Mouse (Mus musculus): ENCODE data around the gene Ubqlnl. TPM values are rescaled to one million over a fixed set of nuclear protein-coding genes. Genes with fewer than 3 reads are reported as not detected.

The Ubqlnl gene
- polyA plus RNA-seq (2014; fragmentation: Nextera tagmentation; extraction: Ambion mirVana): not detected in 2 replicates

GRCm38 (mm10) chr7:104150456-104150855, at the start of gene Ubqlnl:
Gene Ubqlnl (minus strand): TSS chr7:104150556.
- Histone ChIP-seq H3K9ac (ENCODE audit: low read length) (no peak within 1 kb of the TSS), H3K4me3 (ENCODE audit: low read depth, low read length) (no peak within 1 kb of the TSS), H3K27me3 (ENCODE audit: control insufficient read depth, insufficient read depth, low read length) (no peaks in the 10 kb centered on the region), H3K36me3 (ENCODE audit: control insufficient read depth, insufficient read depth, low read length) (no peaks in the 10 kb centered on the region), H3K9me3 (ENCODE audit: control insufficient read depth, low read length) (no peaks in the 10 kb centered on the region), H3K27ac (ENCODE audit: low read depth, low read length) (no peak within 1 kb of the TSS), H3K4me1 (ENCODE audit: control insufficient read depth, insufficient read depth, low read length) (no peaks in the 10 kb centered on the region), H3K4me2 (ENCODE audit: low read depth) (no peak within 1 kb of the TSS)
- DNase-seq (ENCODE audit: low spot score) (no peak), ATAC-seq (ENCODE audit: insufficient read depth, low FRiP score, low TSS enrichment) (no peak)
- WGBS: 86% methylated on average over 2 of the region's 2 CpGs

GRCm38 (mm10) chr7:104199822-104200221, 49.5 kb upstream of the Ubqlnl start:
- no peaks in the 10 kb centered on the region for H3K4me1 ChIP-seq (ENCODE audit: control insufficient read depth, insufficient read depth, low read length)
- no peak overlapping the region for H3K27ac ChIP-seq (ENCODE audit: low read depth, low read length)
- ATAC-seq (ENCODE audit: insufficient read depth, low FRiP score, low TSS enrichment) (peak; percentile 31; the same call in 1 of the 2 replicates), DNase-seq (ENCODE audit: low spot score) (peak; percentile 72)
- H3K9ac ChIP-seq (ENCODE audit: low read length): no peak overlapping the region
- H3K4me2 ChIP-seq (ENCODE audit: low read depth): no peak overlapping the region
- no peaks in the 10 kb centered on the region for H3K36me3 ChIP-seq (ENCODE audit: control insufficient read depth, insufficient read depth, low read length)
- 9% methylated on average over 5 of the region's 5 CpGs for WGBS
- H3K27me3 ChIP-seq (ENCODE audit: control insufficient read depth, insufficient read depth, low read length): no peaks in the 10 kb centered on the region
- H3K9me3 ChIP-seq (ENCODE audit: control insufficient read depth, low read length): no peaks in the 10 kb centered on the region
- H3K4me3 ChIP-seq (ENCODE audit: low read depth, low read length): no peak overlapping the region

DNA sequence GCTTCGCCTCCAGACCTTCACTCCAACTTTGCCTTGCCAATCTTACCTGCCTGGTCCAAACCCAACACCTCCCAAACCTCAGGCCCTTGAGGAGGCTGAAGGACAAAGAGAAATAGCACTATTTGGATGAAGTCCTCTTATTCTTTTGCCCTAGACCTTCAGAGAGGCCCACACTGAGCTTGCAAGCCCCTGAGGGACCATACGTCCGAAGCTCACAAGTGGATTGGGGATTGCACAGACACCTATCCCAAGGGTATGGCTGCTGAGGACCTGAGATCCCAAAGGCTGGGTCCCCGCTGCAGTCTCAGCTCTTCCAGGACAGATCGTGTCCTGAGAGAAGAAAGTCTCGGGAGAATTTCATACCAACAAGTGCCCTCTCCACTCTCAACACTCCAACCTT, 45.5 kb upstream of the Ubqlnl start, which contains the start of gene Olfr649:
TSS of gene Olfr649 (minus strand) at position 101 of the 400 bp plus-strand sequence.
- H3K4me3 ChIP-seq (ENCODE audit: low read depth, low read length): no peak within 1 kb of the TSS
- no peaks in the 10 kb centered on the region for H3K27me3 ChIP-seq (ENCODE audit: control insufficient read depth, insufficient read depth, low read length)
- H3K36me3 ChIP-seq (ENCODE audit: control insufficient read depth, insufficient read depth, low read length): no peaks in the 10 kb centered on the region
- 88% methylated on average over 6 of the region's 6 CpGs for WGBS
- H3K27ac ChIP-seq (ENCODE audit: low read depth, low read length): no peak within 1 kb of the TSS
- H3K4me2 ChIP-seq (ENCODE audit: low read depth): no peak within 1 kb of the TSS
- H3K9ac ChIP-seq (ENCODE audit: low read length): no peak within 1 kb of the TSS
- no peaks in the 10 kb centered on the region for H3K9me3 ChIP-seq (ENCODE audit: control insufficient read depth, low read length)
- no peak for ATAC-seq (ENCODE audit: insufficient read depth, low FRiP score, low TSS enrichment)
- no peaks in the 10 kb centered on the region for H3K4me1 ChIP-seq (ENCODE audit: control insufficient read depth, insufficient read depth, low read length)
- DNase-seq (ENCODE audit: low spot score): no peak

DNA sequence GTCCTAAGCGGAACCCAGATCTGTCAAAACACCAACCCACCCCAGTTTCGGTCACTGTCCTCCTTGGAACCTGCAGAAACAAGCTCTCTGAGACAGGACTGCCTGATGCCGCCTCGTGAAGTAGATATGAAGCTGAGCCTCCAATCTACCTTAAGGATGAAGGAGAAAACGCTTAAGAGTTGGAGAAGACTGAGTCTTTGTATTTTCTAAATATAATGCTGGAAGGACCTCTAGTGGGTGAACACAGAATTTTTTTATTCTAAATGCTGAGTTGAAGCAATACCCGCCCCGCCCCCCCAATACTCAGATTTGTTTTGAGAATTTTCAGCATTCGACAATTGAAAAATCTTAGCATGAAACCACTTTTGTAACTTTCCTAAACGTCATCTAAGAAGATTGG, 40.9 kb upstream of the Ubqlnl start:
- Histone ChIP-seq H3K9me3 (ENCODE audit: control insufficient read depth, low read length) (no peaks in the 10 kb centered on the region), H3K9ac (ENCODE audit: low read length) (no peak overlapping the region), H3K4me3 (ENCODE audit: low read depth, low read length) (no peak overlapping the region), H3K36me3 (ENCODE audit: control insufficient read depth, insufficient read depth, low read length) (no peaks in the 10 kb centered on the region), H3K4me1 (ENCODE audit: control insufficient read depth, insufficient read depth, low read length) (no peaks in the 10 kb centered on the region), H3K27ac (ENCODE audit: low read depth, low read length) (no peak overlapping the region), H3K4me2 (ENCODE audit: low read depth) (no peak overlapping the region), H3K27me3 (ENCODE audit: control insufficient read depth, insufficient read depth, low read length) (no peaks in the 10 kb centered on the region)
- no peak for DNase-seq (ENCODE audit: low spot score)
- ATAC-seq (ENCODE audit: insufficient read depth, low FRiP score, low TSS enrichment): no peak
- 59% methylated on average over 9 of the region's 9 CpGs for WGBS

GRCm38 (mm10) chr7:104183292-104183691, 32.9 kb upstream of the Ubqlnl start, which contains the start of gene Olfr648:
Gene Olfr648 (minus strand): TSS chr7:104183392.
- Histone ChIP-seq H3K4me3 (ENCODE audit: low read depth, low read length) (no peak within 1 kb of the TSS), H3K4me1 (ENCODE audit: control insufficient read depth, insufficient read depth, low read length) (no peaks in the 10 kb centered on the region), H3K9ac (ENCODE audit: low read length) (no peak within 1 kb of the TSS), H3K36me3 (ENCODE audit: control insufficient read depth, insufficient read depth, low read length) (no peaks in the 10 kb centered on the region), H3K27me3 (ENCODE audit: control insufficient read depth, insufficient read depth, low read length) (no peaks in the 10 kb centered on the region), H3K27ac (ENCODE audit: low read depth, low read length) (no peak within 1 kb of the TSS), H3K4me2 (ENCODE audit: low read depth) (no peak within 1 kb of the TSS), H3K9me3 (ENCODE audit: control insufficient read depth, low read length) (no peaks in the 10 kb centered on the region)
- ATAC-seq (ENCODE audit: insufficient read depth, low FRiP score, low TSS enrichment) (no peak), DNase-seq (ENCODE audit: low spot score) (no peak)
- 95% methylated on average over 2 of the region's 2 CpGs for WGBS

DNA sequence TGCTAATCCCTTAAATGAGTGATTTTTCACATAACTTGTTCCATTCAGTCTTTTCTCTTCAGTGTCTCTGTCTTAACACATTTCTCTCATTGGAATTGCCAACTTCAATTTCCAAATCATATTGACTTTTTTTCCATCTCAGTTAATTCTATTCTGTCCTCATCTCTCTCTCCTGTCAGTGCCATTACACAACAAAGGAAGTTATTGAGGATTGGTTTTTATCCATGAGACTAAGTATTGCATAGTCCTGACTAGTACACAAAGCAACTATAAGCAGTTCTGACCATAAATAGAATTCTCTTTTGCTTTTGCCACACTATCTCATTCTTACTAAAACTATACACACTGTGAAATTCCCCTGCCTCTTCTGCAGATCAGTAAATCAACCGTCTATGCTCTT, 28.7 kb upstream of the Ubqlnl start:
- Histone ChIP-seq H3K27me3 (ENCODE audit: control insufficient read depth, insufficient read depth, low read length) (no peaks in the 10 kb centered on the region), H3K36me3 (ENCODE audit: control insufficient read depth, insufficient read depth, low read length) (no peaks in the 10 kb centered on the region), H3K9ac (ENCODE audit: low read length) (no peak overlapping the region), H3K4me2 (ENCODE audit: low read depth) (no peak overlapping the region), H3K4me3 (ENCODE audit: low read depth, low read length) (no peak overlapping the region), H3K27ac (ENCODE audit: low read depth, low read length) (no peak overlapping the region), H3K9me3 (ENCODE audit: control insufficient read depth, low read length) (no peaks in the 10 kb centered on the region), H3K4me1 (ENCODE audit: control insufficient read depth, insufficient read depth, low read length) (no peaks in the 10 kb centered on the region)
- WGBS: 90% methylated on average over 1 of the region's 1 CpGs
- DNase-seq (ENCODE audit: low spot score) (no peak), ATAC-seq (ENCODE audit: insufficient read depth, low FRiP score, low TSS enrichment) (no peak)

DNA sequence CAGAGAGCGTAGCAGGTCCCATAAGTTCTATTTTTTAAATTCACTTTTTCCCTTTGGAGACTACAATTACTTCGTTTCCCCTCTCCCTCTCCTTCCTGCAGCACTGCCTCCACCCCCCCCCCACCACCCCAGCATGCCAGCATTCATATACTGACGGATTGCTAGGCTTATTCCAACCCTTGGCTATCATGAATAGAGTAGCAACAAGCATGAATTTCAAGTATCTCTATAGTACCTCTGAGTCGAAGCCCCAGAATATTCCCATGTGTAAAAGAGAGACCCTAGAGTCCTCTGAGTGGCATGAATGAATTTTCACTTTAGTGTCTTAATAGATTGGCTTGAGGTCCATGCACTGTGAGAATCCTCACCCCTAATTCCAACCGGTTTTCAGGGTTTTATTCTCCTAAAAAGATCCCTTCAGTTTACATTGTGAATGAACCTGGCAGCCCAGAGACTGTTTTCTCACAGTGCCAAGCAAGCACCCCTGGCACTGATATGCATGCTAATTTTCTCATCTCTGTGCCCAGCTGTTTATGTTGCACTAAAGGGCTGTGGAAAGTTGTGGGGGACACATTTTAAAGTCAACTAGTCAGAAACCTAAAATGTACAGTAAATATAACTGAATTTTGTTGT, 28.2 kb upstream of the Ubqlnl start:
- H3K9me3 ChIP-seq (ENCODE audit: control insufficient read depth, low read length): no peaks in the 10 kb centered on the region
- no peak overlapping the region for H3K4me3 ChIP-seq (ENCODE audit: low read depth, low read length)
- DNase-seq (ENCODE audit: low spot score) (no peak), ATAC-seq (ENCODE audit: insufficient read depth, low FRiP score, low TSS enrichment) (no peak)
- no peaks in the 10 kb centered on the region for H3K36me3 ChIP-seq (ENCODE audit: control insufficient read depth, insufficient read depth, low read length)
- no peak overlapping the region for H3K4me2 ChIP-seq (ENCODE audit: low read depth)
- H3K9ac ChIP-seq (ENCODE audit: low read length): no peak overlapping the region
- no peaks in the 10 kb centered on the region for H3K27me3 ChIP-seq (ENCODE audit: control insufficient read depth, insufficient read depth, low read length)
- no peak overlapping the region for H3K27ac ChIP-seq (ENCODE audit: low read depth, low read length)
- H3K4me1 ChIP-seq (ENCODE audit: control insufficient read depth, insufficient read depth, low read length): no peaks in the 10 kb centered on the region
- WGBS: 82% methylated on average over 5 of the region's 5 CpGs

DNA sequence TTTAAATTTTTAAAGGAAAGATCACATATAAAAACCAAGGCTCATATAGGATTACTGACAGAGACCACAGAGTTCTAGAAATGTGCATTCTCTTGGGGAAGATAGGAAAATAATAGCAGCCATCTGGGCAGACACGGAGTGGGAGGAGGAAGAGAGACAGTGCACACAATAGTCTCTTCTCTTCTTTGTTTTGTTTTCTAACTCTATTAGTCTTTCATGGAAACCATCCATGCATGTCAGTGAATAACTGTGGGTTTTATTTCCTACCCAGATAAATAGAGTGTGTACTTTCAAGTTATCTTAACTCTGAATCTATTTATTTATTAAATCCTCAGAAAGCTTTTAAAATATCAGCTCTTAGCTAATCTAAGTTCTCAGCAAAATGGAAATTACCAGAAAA, 24.7 kb upstream of the Ubqlnl start:
- no peak overlapping the region for H3K4me2 ChIP-seq (ENCODE audit: low read depth)
- H3K27ac ChIP-seq (ENCODE audit: low read depth, low read length): no peak overlapping the region
- no peaks in the 10 kb centered on the region for H3K27me3 ChIP-seq (ENCODE audit: control insufficient read depth, insufficient read depth, low read length)
- no peaks in the 10 kb centered on the region for H3K36me3 ChIP-seq (ENCODE audit: control insufficient read depth, insufficient read depth, low read length)
- no peak overlapping the region for H3K4me3 ChIP-seq (ENCODE audit: low read depth, low read length)
- H3K9ac ChIP-seq (ENCODE audit: low read length): no peak overlapping the region
- no peaks in the 10 kb centered on the region for H3K4me1 ChIP-seq (ENCODE audit: control insufficient read depth, insufficient read depth, low read length)
- 54% methylated on average over 1 of the region's 1 CpGs for WGBS
- ATAC-seq (ENCODE audit: insufficient read depth, low FRiP score, low TSS enrichment) (no peak), DNase-seq (ENCODE audit: low spot score) (no peak)
- H3K9me3 ChIP-seq (ENCODE audit: control insufficient read depth, low read length): no peaks in the 10 kb centered on the region

- WGBS: 82% methylated on average over 6 of the region's 6 CpGs
- Histone ChIP-seq H3K4me2 (ENCODE audit: low read depth) (no peak overlapping the region), H3K36me3 (ENCODE audit: control insufficient read depth, insufficient read depth, low read length) (no peaks in the 10 kb centered on the region)
Measured at GRCm38 (mm10) chr7:104169634-104170204, 19.4 kb upstream of the Ubqlnl start.

More at GRCm38 (mm10) chr7:104169634-104170204, 19.4 kb upstream of the Ubqlnl start:
- no peak overlapping the region for H3K27ac ChIP-seq (ENCODE audit: low read depth, low read length)
- no peaks in the 10 kb centered on the region for H3K27me3 ChIP-seq (ENCODE audit: control insufficient read depth, insufficient read depth, low read length)
- H3K9me3 ChIP-seq (ENCODE audit: control insufficient read depth, low read length): no peaks in the 10 kb centered on the region
- DNase-seq (ENCODE audit: low spot score) (no peak), ATAC-seq (ENCODE audit: insufficient read depth, low FRiP score, low TSS enrichment) (no peak)
- H3K4me1 ChIP-seq (ENCODE audit: control insufficient read depth, insufficient read depth, low read length): no peaks in the 10 kb centered on the region
- H3K4me3 ChIP-seq (ENCODE audit: low read depth, low read length): no peak overlapping the region
- H3K9ac ChIP-seq (ENCODE audit: low read length): no peak overlapping the region

Data from neural tube, embryonic 11.5 days (tissue).